Mouse (Mus musculus) heart, adult 9 months (tissue): ENCODE data around the gene Zbtb45.

Experiments used
- DNase-seq, 2 experiments: peaks; one replicate each; pipeline ENCODE4 v3.0.0; 2022; ENCODE audit warnings: low spot score in 2 of 2

Gene Zbtb45

GRCm38 (mm10) chr7:13034148-13034977 lies 24.5 kb upstream of the Zbtb45 start, which contains the start of gene Chmp2a:
TSS of gene Chmp2a (minus strand) at chr7:13034807.
- DNase-seq = peak; percentile 96 to 98

GRCm38 (mm10) chr7:13033451-13034147 lies 23.8 kb upstream of the Zbtb45 start:
- no peak for DNase-seq

- no peak for DNase-seq
These were observed 22.7 kb upstream of the Zbtb45 start for GRCm38 (mm10) chr7:13032541-13032940.

GRCm38 (mm10) chr7:13031983-13032382 lies 22.1 kb upstream of the Zbtb45 start:
- DNase-seq = no peak

DNA sequence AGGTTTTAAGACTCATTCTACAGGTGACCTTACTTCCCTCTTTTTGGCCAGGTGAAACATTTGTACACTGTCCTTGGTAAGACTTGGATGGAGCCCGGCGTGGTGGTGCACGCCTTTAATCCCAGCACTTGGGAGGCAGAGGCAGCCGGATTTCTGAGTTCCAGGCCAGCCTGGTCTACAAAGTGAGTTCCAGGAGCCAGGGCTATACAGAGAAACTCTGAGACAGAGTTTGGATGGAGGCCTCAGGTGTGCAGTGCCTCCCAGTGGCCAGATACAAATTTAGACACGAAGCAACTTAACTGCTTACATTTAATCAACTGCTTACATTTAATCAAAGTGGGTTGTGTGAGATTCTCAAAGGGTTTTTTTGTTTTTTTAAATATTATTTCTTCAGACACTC lies 21.2 kb upstream of the Zbtb45 start:
- no peak for DNase-seq

DNA sequence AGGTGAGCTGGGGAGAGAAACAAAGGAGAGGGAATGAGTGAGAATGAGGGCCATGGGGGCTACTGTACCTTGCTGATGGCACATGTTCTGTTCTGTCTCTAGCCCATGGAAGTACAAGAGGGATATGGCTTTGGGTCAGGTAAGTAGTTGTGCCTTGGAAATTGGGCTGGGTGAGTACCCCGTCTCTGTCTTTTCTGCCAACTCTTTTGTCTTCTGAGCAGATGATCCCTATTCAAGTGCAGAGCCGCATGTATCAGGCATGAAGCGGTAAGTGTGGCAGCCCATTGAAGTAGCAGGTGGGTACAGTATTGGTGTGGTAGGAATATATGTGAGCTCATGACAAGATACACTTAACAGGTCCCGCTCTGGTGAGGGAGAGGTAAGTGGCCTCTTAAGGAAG lies 19.2 kb upstream of the Zbtb45 start:
- DNase-seq = no peak

DNA sequence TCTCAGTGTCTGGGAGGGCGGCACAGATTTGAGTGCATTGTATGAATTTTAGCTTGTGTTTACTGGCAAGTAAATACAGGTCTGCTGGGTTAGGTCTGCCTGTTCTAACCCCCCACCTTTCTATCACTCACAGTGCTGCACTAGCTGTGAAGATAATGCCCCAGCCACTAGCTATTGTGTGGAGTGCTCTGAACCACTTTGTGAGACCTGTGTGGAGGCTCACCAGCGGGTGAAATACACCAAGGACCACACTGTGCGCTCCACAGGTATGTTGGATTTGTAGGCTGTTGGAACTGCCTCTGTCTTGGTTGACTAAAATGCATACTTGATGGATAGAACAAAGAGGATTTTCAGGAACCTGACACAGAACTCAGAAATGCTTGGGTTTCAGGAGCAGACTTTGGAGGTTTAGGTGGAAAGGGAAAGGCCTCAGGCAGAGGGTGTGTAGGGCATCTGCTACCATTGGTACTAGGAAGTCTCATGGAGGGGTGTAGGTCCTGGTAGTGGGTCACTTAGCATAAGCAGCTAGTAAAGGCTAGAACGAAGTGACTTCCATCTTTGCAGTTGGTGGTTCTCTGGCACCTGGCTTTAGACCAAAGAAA lies 15.8 kb upstream of the Zbtb45 start:
- peak in 1 of 2 experiments; percentile 2 for DNase-seq

GRCm38 (mm10) chr7:13024805-13025204 lies 15.0 kb upstream of the Zbtb45 start:
- DNase-seq = peak; percentile 59 to 61

- peak; percentile 91 to 95 for DNase-seq
These were observed 14.3 kb upstream of the Zbtb45 start for GRCm38 (mm10) chr7:13023928-13024731.

DNA sequence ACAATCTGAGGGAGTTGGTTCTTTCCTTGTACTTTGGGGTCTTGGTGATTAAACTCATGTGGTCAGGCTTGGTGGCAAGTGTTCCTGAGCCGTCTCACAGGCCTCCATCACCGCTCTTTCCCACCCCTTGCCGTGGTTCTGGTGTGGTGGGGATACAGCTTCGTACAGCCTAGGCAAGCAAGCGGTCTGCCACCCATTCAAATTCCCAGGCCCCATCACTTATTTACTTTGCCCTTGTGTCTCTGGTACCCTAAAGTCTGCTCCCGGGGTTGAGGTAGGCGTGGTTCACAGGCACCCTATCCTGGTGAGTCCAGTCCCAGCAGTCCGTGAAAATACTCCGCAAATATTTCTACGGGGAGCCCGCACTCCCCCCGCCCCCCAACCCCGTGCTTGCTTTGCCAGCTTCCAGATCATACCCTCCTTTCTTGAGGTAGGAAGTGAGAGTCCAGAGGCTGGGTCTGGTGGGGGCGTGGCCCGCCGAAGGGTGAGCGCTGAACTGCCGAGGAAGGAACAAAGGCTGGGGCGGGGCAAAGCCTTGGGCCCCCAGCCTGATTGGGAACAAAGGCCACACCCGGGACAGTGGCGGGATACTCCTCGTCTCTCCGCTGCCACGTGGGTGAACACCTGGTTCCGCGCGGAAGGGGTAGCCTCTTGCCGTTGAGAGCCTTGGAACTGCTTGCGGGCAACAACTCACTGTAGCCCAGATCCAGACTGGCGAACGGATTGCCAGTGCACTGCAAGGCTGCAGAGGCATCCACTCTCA lies 13.1 kb upstream of the Zbtb45 start:
- peak; percentile 56 to 73 for DNase-seq

DNA sequence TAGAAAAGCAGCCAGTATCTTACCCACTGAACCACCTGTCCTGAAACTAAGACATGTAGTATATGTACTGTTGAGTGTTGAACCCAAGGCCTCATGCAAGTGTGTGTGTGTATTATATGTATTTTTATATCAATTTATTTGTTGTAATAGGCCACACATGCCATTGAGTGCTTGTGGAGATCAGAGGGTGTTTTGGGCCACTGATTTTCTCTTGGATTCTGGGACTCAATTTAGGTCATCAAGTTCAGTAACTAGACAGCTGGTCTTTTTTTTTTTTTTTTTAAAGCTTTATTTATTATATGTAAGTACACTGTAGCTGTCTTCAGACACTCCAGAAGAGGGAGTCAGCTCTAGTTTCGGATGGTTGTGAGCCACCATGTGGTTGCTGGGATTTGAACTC lies 5.4 kb upstream of the Zbtb45 start:
- no peak for DNase-seq

GRCm38 (mm10) chr7:13014275-13014839 lies 4.5 kb upstream of the Zbtb45 start:
- DNase-seq = no peak

DNA sequence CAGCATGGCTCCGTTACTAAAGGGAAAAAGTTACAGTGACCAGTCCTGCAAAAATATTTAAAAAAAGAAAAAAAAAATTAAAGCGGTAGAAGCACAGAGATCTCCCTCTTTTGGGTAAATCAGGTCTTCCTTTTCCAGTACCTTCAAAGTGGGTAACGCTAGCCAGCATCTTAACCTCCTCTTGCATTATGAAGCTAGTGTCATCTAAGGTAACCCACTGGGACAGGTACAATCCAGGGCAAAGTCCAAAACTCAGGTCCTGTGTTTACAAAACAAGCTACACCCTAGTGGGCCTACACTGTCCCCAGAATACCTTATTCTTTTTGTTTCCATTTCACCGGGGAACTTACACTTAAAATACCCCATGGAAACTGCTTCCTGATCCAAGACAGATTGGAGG lies 3.8 kb upstream of the Zbtb45 start:
- DNase-seq = no peak

DNA sequence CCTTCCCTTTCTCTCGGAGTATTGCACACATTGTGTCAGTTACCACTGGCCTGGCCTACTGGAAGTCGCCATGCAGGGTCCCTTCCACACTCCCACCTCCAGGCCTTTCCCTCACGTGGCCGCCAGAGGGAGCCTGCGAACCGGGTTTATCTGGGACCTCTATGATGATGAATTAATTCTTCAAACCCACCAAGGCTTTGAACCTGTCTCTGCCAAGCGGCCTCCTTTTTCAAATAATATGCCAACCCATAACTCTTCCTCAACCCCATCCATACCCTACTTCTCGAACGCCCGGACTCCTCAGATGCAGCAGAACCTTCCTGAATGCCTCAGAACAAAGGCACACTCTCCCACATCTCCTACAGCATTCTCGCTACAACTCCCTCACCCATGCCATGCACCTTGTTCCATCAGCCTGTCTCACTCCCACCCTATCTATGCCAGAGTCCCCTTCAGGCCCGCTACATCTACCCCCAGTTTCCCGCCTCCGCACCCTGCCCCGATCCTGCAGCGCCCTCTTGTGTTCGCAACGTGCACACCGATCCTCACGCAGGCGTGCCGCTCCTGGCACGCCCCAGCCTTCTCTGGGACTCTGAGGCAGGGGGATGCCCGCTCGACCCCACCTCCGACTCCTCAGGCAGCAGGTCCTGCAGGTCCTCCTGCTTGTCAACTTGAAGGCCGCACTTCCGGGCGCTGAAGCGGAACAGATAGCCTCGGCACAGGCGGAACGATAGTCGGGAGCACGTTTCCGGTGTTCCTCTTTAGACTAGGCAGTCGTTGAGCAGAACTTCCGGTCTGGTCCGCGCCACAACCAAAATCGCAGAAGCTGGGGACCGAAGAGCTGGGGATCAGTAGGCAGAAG lies 460 bp downstream of the Zbtb45 start:
- DNase-seq = peak; percentile 89 to 95

- DNase-seq = no peak
These were observed 2.3 kb downstream of the Zbtb45 start for GRCm38 (mm10) chr7:13007341-13008092.

DNA sequence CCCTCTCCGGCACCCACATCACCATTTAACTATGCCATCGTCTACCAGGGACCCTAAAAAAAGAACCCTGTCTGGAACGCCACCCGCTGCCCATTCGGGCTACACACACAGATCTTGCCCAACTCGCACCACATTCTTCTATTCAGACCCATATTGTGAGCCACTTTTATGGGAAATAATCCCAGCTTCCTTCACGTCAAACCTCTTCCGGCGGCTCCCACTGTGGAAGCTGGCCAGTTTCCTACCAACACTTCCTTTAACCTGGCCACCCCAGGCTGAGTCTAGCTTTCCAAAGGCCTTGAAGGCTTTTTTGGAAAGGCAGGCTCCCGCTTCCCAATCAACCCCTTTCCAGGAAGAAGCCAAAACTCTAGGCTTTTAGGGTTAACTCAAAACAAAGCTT lies 3.3 kb downstream of the Zbtb45 start:
- DNase-seq = no peak

GRCm38 (mm10) chr7:13006011-13006410 lies 3.8 kb downstream of the Zbtb45 start:
- no peak for DNase-seq

DNA sequence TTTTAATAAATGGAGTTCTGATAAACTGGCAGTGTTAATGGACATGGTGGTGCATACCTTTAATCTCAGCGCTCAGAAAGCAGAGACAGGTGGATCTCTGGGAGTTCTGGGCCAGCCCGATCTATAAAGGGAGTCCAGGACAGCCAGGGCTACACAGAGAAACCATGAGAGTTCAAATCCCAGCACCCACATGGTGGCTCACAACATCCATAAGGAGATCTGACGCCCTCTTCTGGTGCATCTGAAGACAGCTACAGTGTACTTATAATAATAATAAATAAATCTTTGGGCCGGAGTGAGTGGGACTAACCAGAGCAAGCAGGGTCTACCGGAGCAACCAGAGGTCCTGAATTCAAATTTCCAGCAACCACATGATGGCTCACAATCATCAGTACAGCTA lies 6.5 kb downstream of the Zbtb45 start:
- no peak for DNase-seq

DNA sequence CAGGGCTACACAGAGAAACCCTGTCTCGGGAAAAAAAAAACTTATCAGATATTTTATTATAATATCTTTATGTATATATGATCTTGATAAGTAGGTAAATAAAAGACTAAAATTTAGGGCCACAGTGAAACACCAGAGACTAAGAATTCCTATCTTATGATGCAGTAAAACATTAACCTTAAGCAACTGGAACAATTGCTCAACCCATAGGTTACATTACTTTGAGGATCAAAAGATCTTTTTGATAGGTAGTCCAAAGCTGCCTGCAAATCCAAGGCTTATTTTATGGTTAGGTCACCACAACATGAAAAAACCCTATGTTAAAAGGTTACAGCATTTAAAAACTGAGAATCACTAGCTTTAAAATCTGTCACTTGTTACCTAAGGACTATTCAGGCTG lies 8.2 kb downstream of the Zbtb45 start:
- no peak for DNase-seq
